Mouse (Mus musculus) midbrain, postnatal 0 days (tissue): ENCODE results near the gene Anln. TPM values are rescaled to one million over a fixed set of nuclear protein-coding genes. Genes with fewer than 3 reads are reported as not detected.

Experiments used
- ATAC-seq: fragments of 200-750 bp; cut with Nextera tagmentation; 2 replicates; pipeline ENCODE4 v1.8.0; 2017; ENCODE audit warnings: moderate number of reproducible peaks, mild to moderate bottlenecking, moderate TSS enrichment, moderate library complexity; ENCODE audit not compliant: low FRiP score
- DNase-seq: peaks from one replicate; pipeline ENCODE4 v3.0.0-alpha.2; 2015; ENCODE audit warnings: low spot score
- H3K27ac ChIP-seq: fragments of 300-500 bp; sonication (generic); 2 replicates; pipeline ENCODE4 v1.5.1; 2014; ENCODE audit warnings: low read depth, mild to moderate bottlenecking, low read length, mixed read lengths
- H3K27me3 ChIP-seq: fragments of 300-500 bp; sonication (generic); 2 replicates; pipeline ENCODE4 v1.6.1; 2014; ENCODE audit warnings: low read length, control low read depth, mixed read lengths; ENCODE audit not compliant: insufficient read depth
- H3K36me3 ChIP-seq: fragments of 300-500 bp; sonication (generic); 2 replicates; pipeline ENCODE4 v1.6.1; 2014; ENCODE audit warnings: low read length, control low read depth, mixed read lengths; ENCODE audit not compliant: insufficient read depth
- H3K4me1 ChIP-seq: fragments of 300-500 bp; sonication (generic); 2 replicates; pipeline ENCODE4 v1.6.1; 2014; ENCODE audit warnings: mild to moderate bottlenecking, control low read depth, antibody characterized with exemption, low read length, mixed read lengths; ENCODE audit not compliant: insufficient read depth
- H3K4me2 ChIP-seq: fragments of 300-500 bp; sonication (generic); 2 replicates; pipeline ENCODE4 v1.6.1; 2014; ENCODE audit warnings: low read depth, mild to moderate bottlenecking, low read length, mixed read lengths; ENCODE audit not compliant: poor library complexity, severe bottlenecking
- H3K4me3 ChIP-seq: fragments of 300-500 bp; sonication (generic); 2 replicates; pipeline ENCODE4 v1.5.1; 2014; ENCODE audit warnings: low read depth, mild to moderate bottlenecking, low read length, moderate library complexity
- H3K9ac ChIP-seq: fragments of 300-500 bp; sonication (generic); replicated peaks from 2 replicates; pipeline ENCODE4 v1.6.1; 2014; ENCODE audit warnings: mild to moderate bottlenecking, low read length, moderate library complexity, mixed read lengths; ENCODE audit not compliant: poor library complexity, severe bottlenecking
- H3K9me3 ChIP-seq: fragments of 300-500 bp; sonication (generic); 2 replicates; pipeline ENCODE4 v1.6.1; 2016; ENCODE audit warnings: low read length, control low read depth
- CTCF ChIP-seq: IDR thresholded peaks from 2 replicates; pipeline ENCODE4 v1.5.1; 2016; ENCODE audit warnings: antibody characterized with exemption, mild to moderate bottlenecking
- WGBS: fragments of 180-500 bp; shearing (Covaris S2); extraction: QIAGEN DNeasy Blood & Tissue Kit; methylation state at CpG from one replicate; pipeline ENCODE4 v1.1.7; 2014; 5-methylcytosine and 5-hydroxymethylcytosine counted together
- polyA plus RNA-seq: library from polyadenylated mRNA; unstranded; fragments of >200 nt; fragmentation: Nextera tagmentation; extraction: Ambion mirVana; gene quantifications from 2 replicates; pipeline ENCODE4 v1.2.1, GENCODE M21; 2015
- total RNA-seq: library from RNA; depleted of rRNA; stranded (reverse); fragments of >200 nt; gene quantifications from 2 replicates; pipeline ENCODE4 v1.2.3, GENCODE M21; 2014

Gene Anln
- total and polyA plus RNA-seq, 2 experiments from 2014 or later: 1.7 to 3.6 TPM

DNA sequence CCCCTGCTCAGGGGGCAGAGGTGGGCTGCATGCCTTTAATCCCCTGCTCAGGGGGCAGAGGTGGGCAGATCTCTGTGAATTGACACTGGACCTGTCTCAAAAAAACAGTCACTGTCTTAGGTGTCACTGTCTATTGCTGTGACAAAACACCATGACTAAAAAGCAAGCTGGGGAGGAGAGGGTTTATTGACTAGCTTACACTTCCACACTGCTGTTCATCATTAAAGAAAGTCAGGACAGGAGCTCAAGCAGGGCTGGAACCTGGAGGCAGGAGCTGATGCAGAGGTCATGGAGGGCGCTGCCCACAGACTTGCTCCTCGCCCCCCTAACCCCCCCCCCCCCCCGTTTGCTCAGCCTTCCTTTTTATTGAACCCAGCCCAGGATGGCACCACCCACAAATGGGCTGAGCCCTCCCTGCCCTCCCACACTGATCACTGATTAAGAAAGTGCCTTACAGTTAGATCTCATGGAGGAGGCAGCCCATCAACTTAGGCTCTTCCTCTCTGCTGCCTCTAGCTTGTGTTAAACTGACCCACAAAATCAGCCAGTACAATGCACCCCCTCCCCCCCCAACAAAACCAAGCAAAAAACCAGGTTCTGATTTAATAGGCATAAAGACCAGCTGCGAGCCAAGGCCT, 39.2 kb upstream of the Anln start:
- TF ChIP-seq CTCF: no peak
- DNase-seq (no peak), ATAC-seq (no peak)
- H3K27ac ChIP-seq: no peak overlapping the region
- no peaks in the 10 kb centered on the region for H3K27me3 ChIP-seq
- H3K9me3 ChIP-seq: no peaks in the 10 kb centered on the region
- no peak overlapping the region for H3K4me3 ChIP-seq
- no peaks in the 10 kb centered on the region; the same call in none of the 2 replicates for H3K36me3 ChIP-seq
- H3K9ac ChIP-seq: no peak overlapping the region
- 40% methylated on average over 3 of the region's 4 CpGs for WGBS
- H3K4me1 ChIP-seq: no peaks in the 10 kb centered on the region
- H3K4me2 ChIP-seq: no peak overlapping the region

DNA sequence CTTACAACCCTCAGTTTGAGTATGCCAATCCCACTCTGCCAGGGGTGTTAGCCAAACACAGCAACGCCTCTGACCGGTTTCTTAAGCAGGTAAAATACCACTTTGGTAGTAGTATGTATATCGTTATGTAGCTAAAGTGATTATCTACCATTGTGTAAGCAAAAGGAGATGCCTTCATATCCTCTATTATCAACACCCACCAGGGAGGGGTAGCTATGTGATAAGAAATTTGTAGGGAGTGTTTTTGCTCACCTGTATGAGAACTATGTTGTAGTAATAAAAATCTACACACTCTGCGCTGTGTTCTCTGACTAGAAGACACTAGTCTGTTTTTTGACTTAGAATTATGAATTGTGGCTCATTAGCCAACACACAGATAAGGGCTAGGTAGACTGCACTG, 35.7 kb upstream of the Anln start:
- DNase-seq: no peak
- 96% methylated on average over 4 of the region's 4 CpGs for WGBS
- no peak overlapping the region for H3K9ac ChIP-seq
- H3K36me3 ChIP-seq: no peaks in the 10 kb centered on the region; the same call in none of the 2 replicates
- no peak for ATAC-seq
- H3K9me3 ChIP-seq: no peaks in the 10 kb centered on the region
- H3K27ac ChIP-seq: no peak overlapping the region
- H3K4me1 ChIP-seq: no peaks in the 10 kb centered on the region
- no peaks in the 10 kb centered on the region for H3K27me3 ChIP-seq
- H3K4me3 ChIP-seq: no peak overlapping the region
- H3K4me2 ChIP-seq: no peak overlapping the region
- TF ChIP-seq CTCF: no peak

DNA sequence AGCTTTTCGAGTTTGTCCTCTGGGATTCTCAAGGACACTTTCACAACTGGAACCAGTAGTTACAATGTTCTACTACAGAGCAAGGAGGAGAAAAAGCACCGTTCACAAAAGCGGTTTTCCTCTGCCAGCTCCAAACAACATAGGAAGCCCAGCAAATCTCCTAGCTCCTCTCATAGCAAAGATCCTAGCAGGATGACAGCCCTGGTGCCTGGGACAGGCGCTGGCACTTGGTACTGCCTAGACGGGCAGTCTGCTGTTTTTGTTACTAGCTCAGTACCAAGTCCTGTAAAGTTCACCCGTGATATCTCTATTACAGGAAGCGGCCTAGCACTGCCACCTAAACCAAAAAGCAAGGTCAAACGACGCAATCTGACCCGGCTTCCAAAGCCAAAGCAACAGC, 35.2 kb upstream of the Anln start:
- ATAC-seq (no peak), DNase-seq (no peak)
- Histone ChIP-seq H3K9ac (no peak overlapping the region), H3K27me3 (no peaks in the 10 kb centered on the region), H3K9me3 (no peaks in the 10 kb centered on the region), H3K27ac (no peak overlapping the region), H3K36me3 (no peaks in the 10 kb centered on the region; the same call in none of the 2 replicates), H3K4me3 (no peak overlapping the region), H3K4me1 (no peaks in the 10 kb centered on the region), H3K4me2 (no peak overlapping the region)
- no peak for TF ChIP-seq CTCF
- 76% methylated on average over 10 of the region's 10 CpGs for WGBS

DNA sequence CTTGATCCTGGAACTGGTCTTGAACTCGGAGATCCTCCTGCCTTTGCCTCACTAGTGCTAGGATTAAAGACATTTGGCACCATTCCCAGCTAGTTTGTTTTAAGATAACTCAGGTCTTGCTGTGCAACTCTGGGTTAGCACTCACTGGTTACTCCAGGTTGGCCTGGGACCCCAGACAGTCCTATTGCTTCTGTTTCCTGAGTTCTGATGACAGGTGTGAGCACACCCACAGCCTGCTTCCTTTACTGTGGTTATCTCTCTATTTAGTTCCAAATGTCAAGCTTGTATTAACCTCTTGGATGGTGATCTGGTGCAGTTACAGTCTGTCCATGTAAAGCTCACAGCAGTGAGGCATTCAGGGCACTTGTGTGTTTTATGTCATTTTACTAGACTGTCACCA, 34.5 kb upstream of the Anln start:
- H3K4me1 ChIP-seq: no peaks in the 10 kb centered on the region
- H3K4me3 ChIP-seq: no peak overlapping the region
- ATAC-seq (no peak), DNase-seq (no peak)
- H3K27me3 ChIP-seq: no peaks in the 10 kb centered on the region
- H3K36me3 ChIP-seq: no peaks in the 10 kb centered on the region; the same call in none of the 2 replicates
- TF ChIP-seq CTCF: no peak
- 76% methylated on average over 1 of the region's 1 CpGs for WGBS
- H3K27ac ChIP-seq: no peak overlapping the region
- H3K9me3 ChIP-seq: no peaks in the 10 kb centered on the region
- H3K9ac ChIP-seq: no peak overlapping the region
- H3K4me2 ChIP-seq: no peak overlapping the region

DNA sequence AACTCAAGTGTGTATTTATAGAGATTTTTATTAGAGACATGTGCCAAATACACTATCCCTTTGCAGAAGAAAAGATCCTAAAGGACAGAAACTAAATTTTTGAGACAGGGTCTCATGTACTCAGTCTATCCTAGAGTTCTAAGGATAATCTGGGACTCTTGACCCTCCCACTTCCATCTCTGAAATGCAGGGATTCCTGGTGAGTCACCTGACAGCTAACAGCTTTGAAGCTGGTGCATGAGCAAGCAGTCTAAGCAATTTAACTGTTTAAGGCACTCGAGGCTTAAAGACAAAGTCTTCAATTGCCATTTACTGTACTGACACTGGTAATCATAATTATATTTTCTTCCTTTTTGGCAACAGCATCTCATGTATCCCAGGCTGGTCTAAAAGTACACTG, 33.6 kb upstream of the Anln start:
- 72% methylated on average over 1 of the region's 1 CpGs for WGBS
- DNase-seq: no peak
- no peak for ATAC-seq

DNA sequence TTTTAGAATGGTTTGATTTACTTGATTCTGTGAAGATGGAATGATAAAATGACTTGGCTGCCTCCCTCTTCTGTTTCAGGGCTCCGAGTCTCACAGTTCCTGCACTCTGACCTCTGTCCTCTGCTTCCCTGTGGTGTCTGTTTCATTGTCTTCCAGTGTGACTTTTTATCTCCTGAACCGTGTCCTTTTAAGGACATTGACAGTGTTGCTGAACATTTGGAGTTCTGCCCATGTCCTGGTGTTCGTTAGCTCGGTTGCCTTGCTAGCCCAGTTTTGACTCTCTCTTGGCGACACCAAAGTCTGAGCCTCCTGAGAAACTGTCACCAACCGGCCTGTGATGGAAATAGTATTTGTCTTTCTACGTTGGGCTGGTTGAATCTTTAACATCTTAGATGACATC, 31.5 kb upstream of the Anln start:
- ATAC-seq (no peak), DNase-seq (peak; percentile 45)
- TF ChIP-seq CTCF: no peak
- WGBS: 31% methylated on average over 7 of the region's 7 CpGs
- Histone ChIP-seq H3K9me3 (no peaks in the 10 kb centered on the region), H3K27ac (no peak overlapping the region), H3K36me3 (no peaks in the 10 kb centered on the region; the same call in none of the 2 replicates), H3K27me3 (no peaks in the 10 kb centered on the region), H3K4me1 (no peaks in the 10 kb centered on the region), H3K4me2 (no peak overlapping the region), H3K4me3 (no peak overlapping the region), H3K9ac (no peak overlapping the region)

More for the DNA sequence above, 33.6 kb upstream of the Anln start:
- Histone ChIP-seq H3K36me3 (no peaks in the 10 kb centered on the region; the same call in none of the 2 replicates), H3K9me3 (no peaks in the 10 kb centered on the region), H3K4me2 (no peak overlapping the region), H3K27ac (no peak overlapping the region), H3K4me1 (no peaks in the 10 kb centered on the region), H3K27me3 (no peaks in the 10 kb centered on the region), H3K9ac (no peak overlapping the region), H3K4me3 (no peak overlapping the region)
- no peak for TF ChIP-seq CTCF
